Mouse (Mus musculus) left cerebral cortex, postnatal 10 days (tissue): ENCODE measurements around the gene Sufu. TPM values are rescaled to one million over a fixed set of nuclear protein-coding genes. Genes with fewer than 3 reads are reported as not detected.

Experiments used
- DNase-seq, 2 experiments: peaks; one replicate each; pipeline ENCODE4 v3.0.0; 2021 to 2022; ENCODE audit warnings: low spot score in 2 of 2, mixed read lengths in 1 of 2; ENCODE audit errors: extremely low spot score in 1 of 2
- intact Hi-C: fragments of 180-260 bp; cut with DNase I; formaldehyde crosslinking; loops from one replicate; pipeline ENCODE4 v1.15.1; 2025
- total RNA-seq, 2 experiments: library from RNA; stranded (reverse); gene quantifications; 2 replicates each; pipeline ENCODE4 v1.2.3; 2021

Gene Sufu
- total RNA-seq, 2 experiments from 2014 or later, result 16.7 to 18.8 TPM

- intact Hi-C loops, result no loop called here
- DNase-seq, result no peak
Measured at GRCm38 (mm10) chr19:46480624-46481345, 84.1 kb downstream of the Sufu start.

- DNase-seq, result no peak
- intact Hi-C loops, result no loop called here
Measured at GRCm38 (mm10) chr19:46481352-46481751, 84.7 kb downstream of the Sufu start.

DNA sequence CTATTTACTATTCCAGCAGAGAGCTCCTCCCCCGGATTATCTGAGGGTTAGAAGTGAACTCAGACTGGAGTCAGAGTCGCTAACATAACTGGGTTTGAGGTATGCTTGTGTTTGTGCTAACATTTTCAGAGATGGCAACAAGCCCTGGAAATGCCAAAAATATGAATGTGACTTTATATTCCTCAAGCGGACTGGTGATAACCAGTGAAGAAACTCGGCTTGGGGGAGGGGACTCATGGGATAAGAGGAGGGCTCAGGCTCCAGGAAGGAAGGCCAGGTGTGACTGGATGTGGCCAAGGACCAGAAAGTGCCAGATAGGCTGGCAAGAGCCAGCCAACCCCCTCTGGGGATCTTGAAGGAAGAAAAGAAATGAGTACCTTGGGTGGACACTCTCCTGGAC, 85.1 kb downstream of the Sufu start:
- no peak for DNase-seq
- intact Hi-C loops, result no loop called here

DNA sequence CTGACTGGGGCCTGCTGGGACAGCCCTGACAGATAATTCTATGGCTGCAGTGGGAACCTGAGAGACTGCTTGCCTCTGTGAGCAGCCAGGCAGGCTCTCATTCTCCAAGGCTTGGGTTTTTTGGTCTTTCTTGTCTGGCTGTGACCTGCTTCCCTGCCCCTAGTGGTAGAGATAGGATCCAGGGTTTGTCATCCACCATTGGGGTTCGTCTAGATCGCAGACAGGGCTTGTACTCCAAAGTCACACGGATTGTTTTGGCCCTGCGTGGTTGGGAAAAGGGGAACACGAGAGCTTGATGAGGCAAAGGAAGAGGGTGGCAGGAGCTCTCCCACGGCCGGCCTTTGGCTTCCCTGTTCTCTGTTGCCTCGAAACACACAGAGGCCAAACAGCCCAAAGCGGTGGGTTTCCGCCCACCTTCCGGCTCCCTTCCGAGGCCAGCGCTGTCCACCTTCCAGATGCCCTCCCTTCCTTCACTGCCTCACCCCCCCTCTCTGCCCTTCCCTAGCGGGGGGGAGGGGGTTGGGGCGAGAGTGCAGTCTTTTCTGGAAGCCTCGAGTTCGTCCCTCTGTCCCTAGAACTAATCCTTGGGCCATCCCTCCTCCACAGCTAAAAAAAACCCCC, 86.3 kb downstream of the Sufu start:
- DNase-seq, result no peak
- intact Hi-C loops, result no loop called here

DNA sequence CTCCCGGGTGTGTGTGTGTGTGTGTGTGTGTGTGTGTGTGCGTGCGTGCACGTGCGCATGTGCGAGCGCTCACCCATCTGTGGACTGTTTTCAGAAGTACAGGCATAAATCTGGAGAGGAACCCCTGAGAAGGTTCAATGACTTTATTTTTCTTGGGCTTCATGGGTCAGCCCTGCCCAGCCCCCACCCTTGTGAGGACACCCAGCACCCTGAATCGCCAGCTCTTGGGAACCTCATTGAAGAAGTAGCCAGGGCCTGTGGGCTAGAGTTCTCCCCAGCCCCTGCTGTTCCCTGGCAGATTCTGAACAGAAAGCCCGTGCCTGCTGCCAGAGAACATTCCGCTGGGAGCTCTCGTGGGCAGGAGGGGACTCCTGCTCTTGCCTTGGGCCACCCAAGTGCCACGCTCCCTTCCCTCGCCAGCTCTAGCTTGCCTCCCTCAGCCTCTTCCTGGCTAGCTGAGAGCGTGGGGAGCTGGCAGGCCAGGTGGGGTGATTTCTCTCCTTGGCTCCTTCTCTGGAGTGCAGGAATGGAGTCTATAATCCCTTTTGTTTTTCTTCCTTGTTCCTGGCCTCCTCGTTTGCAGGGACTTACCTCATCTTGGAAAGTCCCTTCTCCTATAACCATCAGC, 87.1 kb downstream of the Sufu start:
- intact Hi-C loops, result no loop called here
- DNase-seq, result peak in 1 of 2 experiments; percentile 59

GRCm38 (mm10) chr19:46484518-46484917, 87.8 kb downstream of the Sufu start:
- DNase-seq, result peak in 1 of 2 experiments; percentile 88
- intact Hi-C loops, result no loop called here

- no peak for DNase-seq
- intact Hi-C loops, result no loop called here
Measured at GRCm38 (mm10) chr19:46485847-46486246, 89.2 kb downstream of the Sufu start.

GRCm38 (mm10) chr19:46486709-46487108, 90.0 kb downstream of the Sufu start:
- DNase-seq, result no peak
- intact Hi-C loops, result no loop called here

GRCm38 (mm10) chr19:46489448-46489847, 92.8 kb downstream of the Sufu start:
- DNase-seq, result no peak
- intact Hi-C loops, result no loop called here

GRCm38 (mm10) chr19:46490634-46491033, 93.9 kb downstream of the Sufu start:
- peak in 1 of 2 experiments; percentile 79 for DNase-seq

DNA sequence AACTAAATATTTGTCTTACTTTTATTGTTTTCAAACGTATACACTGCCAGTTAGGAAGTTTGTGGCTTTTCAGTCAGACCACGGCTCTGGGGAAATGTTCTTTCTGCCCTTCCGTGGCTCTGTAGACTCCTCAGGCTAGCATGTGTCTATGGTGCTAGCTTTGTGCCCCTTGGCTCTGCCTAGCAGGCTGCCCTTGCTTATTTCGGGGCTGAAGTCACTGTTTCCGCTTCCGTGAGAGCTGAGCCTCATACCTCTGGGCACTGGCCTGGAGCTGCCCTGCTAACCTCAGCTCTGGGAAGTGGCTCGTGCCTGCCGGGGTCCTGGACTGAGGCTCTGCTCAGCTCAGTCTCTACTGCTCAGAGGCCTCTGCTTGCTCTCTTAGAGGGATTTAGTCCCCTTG, 98.4 kb downstream of the Sufu start:
- intact Hi-C loops, result no loop called here
- DNase-seq, result no peak

More at GRCm38 (mm10) chr19:46490634-46491033, 93.9 kb downstream of the Sufu start:
- intact Hi-C loops, result no loop called here

GRCm38 (mm10) chr19:46497230-46497629, 100.5 kb downstream of the Sufu start:
- DNase-seq, result no peak
- intact Hi-C loops, result no loop called here

DNA sequence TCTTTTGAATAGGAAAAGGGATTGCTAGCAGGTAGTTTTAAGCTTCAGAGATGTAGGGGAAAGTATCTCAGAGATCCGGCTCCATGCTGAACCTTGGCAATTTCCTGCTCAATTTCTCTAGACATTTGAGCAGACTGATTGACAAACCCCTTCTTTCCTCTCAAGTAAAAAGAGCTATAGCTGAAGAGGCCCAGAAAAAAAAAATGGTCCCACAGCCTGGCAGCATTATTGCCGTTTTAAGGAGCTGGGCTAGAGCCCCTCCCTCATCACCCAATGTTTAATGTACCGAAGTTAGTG, 102.8 kb downstream of the Sufu start:
- DNase-seq, result no peak
- intact Hi-C loops, result no loop called here

- intact Hi-C loops, result loop anchor here (2.0 kb wide), 1 partner anchor 103 kb away; the partner anchor contains the start of gene Sufu
- DNase-seq, result peak; percentile 99
Measured at GRCm38 (mm10) chr19:46499836-46500580, 103.3 kb downstream of the Sufu start.

- intact Hi-C loops, result loop anchor here (2.0 kb wide), 1 partner anchor 104 kb away; the partner anchor contains the start of gene Sufu
- DNase-seq, result peak in 1 of 2 experiments; percentile 81
Measured at GRCm38 (mm10) chr19:46500581-46501341, 104.1 kb downstream of the Sufu start.

DNA sequence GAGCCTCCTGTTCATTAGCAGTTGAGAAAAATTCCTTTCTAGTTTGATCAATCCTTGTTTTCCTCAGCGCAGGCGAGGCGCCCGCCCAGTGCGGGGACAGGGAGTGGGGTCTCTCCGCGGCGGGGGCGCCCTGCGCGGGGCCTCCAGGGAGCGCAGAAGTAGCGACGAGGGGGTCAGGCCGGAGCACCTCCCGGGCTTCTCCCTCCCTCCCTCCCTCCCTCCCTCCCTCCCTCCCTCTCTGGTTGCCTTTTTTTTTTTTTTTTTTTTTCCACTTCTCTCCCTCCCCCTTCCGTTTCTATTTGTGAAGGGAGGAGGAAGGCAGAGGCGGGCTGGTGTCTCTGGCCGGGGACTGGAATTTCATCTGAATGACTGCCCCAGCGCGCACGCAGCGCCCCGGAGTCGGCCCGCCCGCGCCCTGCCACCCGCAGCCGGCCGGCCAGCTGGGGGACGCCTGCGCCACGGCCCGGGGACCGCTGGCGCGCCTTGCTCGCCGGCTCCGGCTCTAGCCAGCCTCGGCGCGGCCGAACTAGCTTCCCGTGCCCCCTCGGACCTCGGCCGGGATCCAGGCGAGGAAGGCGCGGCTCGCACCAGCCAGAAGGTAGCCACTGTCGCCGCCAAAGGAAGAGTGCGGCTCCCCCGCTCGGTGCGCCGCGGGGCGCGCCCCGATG, 104.8 kb downstream of the Sufu start, which contains the start of gene Trim8:
Gene Trim8, plus strand, starts transcription at position 302 of the 668 bp plus-strand sequence.
- peak; percentile 81 to 90 for DNase-seq
- intact Hi-C loops, result loop anchor here (2.0 kb wide), 2 partner anchors 29 to 105 kb away; partner anchors contain the start of gene Sufu

DNA sequence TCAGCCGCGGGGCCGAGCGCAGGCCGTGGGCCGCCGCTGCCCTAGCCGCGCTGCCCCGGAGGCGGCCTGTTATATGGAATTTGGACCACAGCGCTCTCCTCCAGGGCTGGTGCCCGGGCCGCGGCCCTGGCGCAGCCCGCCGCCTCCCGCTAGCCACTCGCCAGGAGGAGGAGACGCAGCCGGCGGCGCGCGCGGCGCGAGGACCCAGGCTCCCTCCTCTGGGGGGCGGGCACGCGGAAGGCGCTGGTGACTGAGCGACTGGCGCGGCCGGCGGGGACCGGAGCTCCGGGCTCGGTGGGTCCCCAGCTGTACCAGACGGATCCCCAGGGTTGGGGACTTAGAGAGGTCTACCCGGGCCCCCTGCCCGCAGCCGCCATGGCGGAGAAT, 105.4 kb downstream of the Sufu start:
- DNase-seq, result peak in 1 of 2 experiments; percentile 90
- intact Hi-C loops, result loop anchor here (2.0 kb wide), 1 partner anchor 29 kb away; no protein-coding TSS in a partner anchor
